Mouse (Mus musculus): Measurements from ENCODE around the gene Evx2. TPM values are rescaled to one million over a fixed set of nuclear protein-coding genes. Genes with fewer than 3 reads are reported as not detected.

The Evx2 gene
- 1.3 and 1.4 TPM in 2 replicates for polyA plus RNA-seq (2014; fragmentation: Nextera tagmentation; extraction: Ambion mirVana)

GRCm38 (mm10) chr2:74659507-74660005, at the start of gene Evx2:
Gene Evx2 (minus strand): TSS chr2:74659557.
- Histone ChIP-seq H3K27ac (peak within 1 kb of the TSS; percentile 76), H3K36me3 (replicated peaks; ENCODE audit: control insufficient read depth, insufficient read depth) (no peaks in the 10 kb centered on the region), H3K27me3 (ENCODE audit: control insufficient read depth, insufficient read depth, low read length) (peaks cover 94% of the 10 kb centered on the region), H3K9ac (peak within 1 kb of the TSS; percentile 54), H3K9me3 (ENCODE audit: control insufficient read depth, low read length) (no peaks in the 10 kb centered on the region), H3K4me3 (replicated peaks; ENCODE audit: low read length) (peak within 1 kb of the TSS; percentile 33), H3K4me1 (replicated peaks; ENCODE audit: control insufficient read depth, insufficient read depth, low read length) (peaks cover 5% of the 10 kb centered on the region; the same call in 1 of the 2 replicates), H3K4me2 (replicated peaks) (peak within 1 kb of the TSS; percentile 28)
- 1% methylated on average over 28 of the region's 28 CpGs for WGBS
- DNase-seq (ENCODE audit: low spot score) (no peak), ATAC-seq (ENCODE audit: low FRiP score) (no peak)

DNA sequence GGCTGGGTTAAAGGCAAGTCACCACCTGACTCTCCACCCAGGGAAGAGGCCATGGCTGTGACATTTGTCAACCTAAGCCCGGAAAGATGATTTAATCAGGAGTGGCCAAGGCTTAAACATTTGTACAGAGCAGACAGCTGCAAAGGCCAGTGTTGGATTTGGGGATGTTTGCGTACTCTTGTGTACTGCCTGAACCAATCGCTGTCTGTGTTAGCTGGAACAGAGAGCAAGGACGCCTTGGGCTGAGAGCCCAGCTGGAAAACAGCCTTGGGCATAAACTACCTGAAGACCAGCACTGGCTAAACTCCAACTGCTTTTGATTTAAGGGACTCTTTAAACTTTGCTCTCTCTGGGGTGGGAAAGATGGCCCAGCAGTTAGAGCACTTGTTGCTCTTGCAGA, 49.3 kb upstream of the Evx2 start:
- ATAC-seq (ENCODE audit: low FRiP score) (no peak), DNase-seq (ENCODE audit: low spot score) (no peak)
- Histone ChIP-seq H3K4me2 (replicated peaks) (no peak overlapping the region), H3K9me3 (ENCODE audit: control insufficient read depth, low read length) (no peaks in the 10 kb centered on the region), H3K9ac (no peak overlapping the region), H3K4me3 (replicated peaks; ENCODE audit: low read length) (no peak overlapping the region), H3K27ac (no peak overlapping the region), H3K36me3 (replicated peaks; ENCODE audit: control insufficient read depth, insufficient read depth) (no peaks in the 10 kb centered on the region), H3K4me1 (replicated peaks; ENCODE audit: control insufficient read depth, insufficient read depth, low read length) (no peaks in the 10 kb centered on the region; the same call in 1 of the 2 replicates), H3K27me3 (ENCODE audit: control insufficient read depth, insufficient read depth, low read length) (peaks cover 89% of the 10 kb centered on the region)
- 6% methylated on average over 4 of the region's 4 CpGs for WGBS

DNA sequence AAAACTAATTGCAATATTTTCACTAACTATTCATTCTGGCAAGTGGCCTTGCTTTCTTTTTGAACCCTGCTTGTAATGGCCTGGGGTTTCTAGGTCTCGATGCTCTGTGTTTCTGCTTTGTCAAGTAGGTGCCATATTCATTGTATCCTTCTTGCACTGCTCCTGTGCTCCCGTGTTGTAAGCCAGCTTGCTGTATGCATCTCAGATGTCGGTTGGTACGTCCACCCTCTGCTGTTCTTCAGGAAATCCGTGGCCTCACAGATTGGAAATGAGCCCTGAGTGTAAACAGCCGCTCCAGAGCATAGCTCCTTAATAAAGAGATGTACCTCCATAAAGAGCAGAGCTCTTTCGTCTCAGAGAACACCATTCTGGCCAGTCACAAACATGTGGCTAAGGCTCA, 48.2 kb upstream of the Evx2 start:
- Histone ChIP-seq H3K27me3 (ENCODE audit: control insufficient read depth, insufficient read depth, low read length) (peaks cover 89% of the 10 kb centered on the region), H3K4me3 (replicated peaks; ENCODE audit: low read length) (no peak overlapping the region), H3K4me2 (replicated peaks) (no peak overlapping the region), H3K36me3 (replicated peaks; ENCODE audit: control insufficient read depth, insufficient read depth) (no peaks in the 10 kb centered on the region), H3K9ac (no peak overlapping the region), H3K4me1 (replicated peaks; ENCODE audit: control insufficient read depth, insufficient read depth, low read length) (no peaks in the 10 kb centered on the region; the same call in 1 of the 2 replicates), H3K27ac (no peak overlapping the region), H3K9me3 (ENCODE audit: control insufficient read depth, low read length) (no peaks in the 10 kb centered on the region)
- ATAC-seq (ENCODE audit: low FRiP score) = no peak
- WGBS = 7% methylated on average over 7 of the region's 7 CpGs
- DNase-seq (ENCODE audit: low spot score) = no peak

- Histone ChIP-seq H3K36me3 (replicated peaks; ENCODE audit: control insufficient read depth, insufficient read depth) (no peaks in the 10 kb centered on the region), H3K27me3 (ENCODE audit: control insufficient read depth, insufficient read depth, low read length) (peaks cover 89% of the 10 kb centered on the region), H3K27ac (no peak overlapping the region), H3K9ac (no peak overlapping the region), H3K4me2 (replicated peaks) (no peak overlapping the region), H3K4me1 (replicated peaks; ENCODE audit: control insufficient read depth, insufficient read depth, low read length) (no peaks in the 10 kb centered on the region), H3K4me3 (replicated peaks; ENCODE audit: low read length) (no peak overlapping the region), H3K9me3 (ENCODE audit: control insufficient read depth, low read length) (no peaks in the 10 kb centered on the region)
- WGBS = 1% methylated on average over 13 of the region's 13 CpGs
- DNase-seq (ENCODE audit: low spot score) = no peak
- ATAC-seq (ENCODE audit: low FRiP score) = no peak
These were observed 47.1 kb upstream of the Evx2 start for GRCm38 (mm10) chr2:74706393-74706960.

GRCm38 (mm10) chr2:74705467-74706089, 46.2 kb upstream of the Evx2 start:
- Histone ChIP-seq H3K4me2 (replicated peaks) (peak overlapping the region; percentile 46), H3K9ac (no peak overlapping the region), H3K9me3 (ENCODE audit: control insufficient read depth, low read length) (no peaks in the 10 kb centered on the region), H3K4me3 (replicated peaks; ENCODE audit: low read length) (peak overlapping the region; percentile 29), H3K36me3 (replicated peaks; ENCODE audit: control insufficient read depth, insufficient read depth) (no peaks in the 10 kb centered on the region), H3K27me3 (ENCODE audit: control insufficient read depth, insufficient read depth, low read length) (peaks cover 92% of the 10 kb centered on the region), H3K27ac (no peak overlapping the region), H3K4me1 (replicated peaks; ENCODE audit: control insufficient read depth, insufficient read depth, low read length) (no peaks in the 10 kb centered on the region)
- ATAC-seq (ENCODE audit: low FRiP score) = no peak
- no peak for DNase-seq (ENCODE audit: low spot score)
- 0% methylated on average over 56 of the region's 85 CpGs for WGBS

DNA sequence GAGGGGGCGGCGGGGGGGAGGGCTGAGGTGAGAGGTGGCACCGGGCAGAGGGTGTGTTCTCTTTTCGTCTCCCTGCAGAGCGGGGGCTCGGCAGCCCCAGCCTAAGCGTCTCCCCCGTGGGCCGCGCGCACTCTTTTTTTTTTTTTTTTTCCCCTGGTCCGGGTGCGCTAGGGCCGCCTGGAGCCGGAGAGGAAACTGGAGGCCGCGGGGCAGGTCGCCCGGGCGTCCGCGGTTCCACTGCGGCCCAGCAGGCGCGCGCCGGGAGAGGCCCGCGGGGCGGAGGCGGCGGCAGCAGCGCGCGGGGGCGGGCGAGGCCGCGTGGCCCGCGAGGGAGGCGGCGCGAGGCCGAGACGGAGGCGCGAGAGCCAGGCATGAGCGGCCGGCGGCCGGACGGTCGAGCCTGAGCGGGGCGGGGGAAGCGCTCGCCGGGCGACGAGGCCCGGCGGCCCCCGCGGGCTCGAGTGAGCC, 45.7 kb upstream of the Evx2 start:
- DNase-seq (ENCODE audit: low spot score) (no peak), ATAC-seq (ENCODE audit: low FRiP score) (no peak)
- no peaks in the 10 kb centered on the region for H3K4me1 ChIP-seq (replicated peaks; ENCODE audit: control insufficient read depth, insufficient read depth, low read length)
- peak overlapping the region; percentile 8; the same call in 1 of the 2 replicates for H3K9ac ChIP-seq
- H3K27ac ChIP-seq = no peak overlapping the region
- under 1% methylated on average over 35 of the region's 66 CpGs for WGBS
- peak overlapping the region; percentile 46 for H3K4me2 ChIP-seq (replicated peaks)
- H3K36me3 ChIP-seq (replicated peaks; ENCODE audit: control insufficient read depth, insufficient read depth) = no peaks in the 10 kb centered on the region
- H3K9me3 ChIP-seq (ENCODE audit: control insufficient read depth, low read length) = no peaks in the 10 kb centered on the region
- peaks cover 92% of the 10 kb centered on the region for H3K27me3 ChIP-seq (ENCODE audit: control insufficient read depth, insufficient read depth, low read length)
- peak overlapping the region; percentile 29 for H3K4me3 ChIP-seq (replicated peaks; ENCODE audit: low read length)

DNA sequence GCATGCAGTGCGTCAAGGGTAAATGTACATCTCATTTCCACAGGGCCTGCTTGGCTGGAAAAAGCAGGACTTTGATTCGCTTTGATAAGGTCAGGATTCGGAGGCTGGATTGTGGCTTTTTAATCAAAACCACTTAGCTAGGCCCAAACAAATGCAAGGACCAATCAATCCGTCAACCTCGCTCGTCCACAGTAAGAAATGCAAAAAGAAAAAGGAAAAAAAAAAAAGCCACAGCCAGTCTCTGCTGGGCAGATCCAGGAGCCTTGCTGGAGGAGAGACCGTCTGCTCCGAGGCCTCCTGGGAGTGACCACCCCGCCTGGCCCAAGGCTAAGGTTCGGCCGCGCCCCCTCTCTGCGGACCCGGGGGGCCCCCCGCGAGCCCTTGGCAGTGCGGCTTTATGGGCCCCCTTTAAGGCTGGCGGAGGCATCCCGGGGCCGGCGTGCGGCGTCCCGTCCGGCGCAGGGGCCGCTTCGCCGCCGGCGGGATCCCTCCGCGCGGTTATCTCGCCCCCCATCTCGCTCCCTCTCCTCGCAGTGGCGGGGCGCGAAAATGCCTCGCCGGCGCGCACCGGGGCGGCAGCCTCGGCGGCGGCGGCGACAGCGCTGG, 45.1 kb upstream of the Evx2 start, which contains the start of gene Hoxd8:
Gene Hoxd8 (plus strand): TSS at position 223 of the 606 bp plus-strand sequence.
- Histone ChIP-seq H3K9ac (peak within 1 kb of the TSS; percentile 8; the same call in 1 of the 2 replicates), H3K9me3 (ENCODE audit: control insufficient read depth, low read length) (no peaks in the 10 kb centered on the region), H3K27ac (no peak within 1 kb of the TSS), H3K4me1 (replicated peaks; ENCODE audit: control insufficient read depth, insufficient read depth, low read length) (no peaks in the 10 kb centered on the region), H3K36me3 (replicated peaks; ENCODE audit: control insufficient read depth, insufficient read depth) (no peaks in the 10 kb centered on the region), H3K27me3 (ENCODE audit: control insufficient read depth, insufficient read depth, low read length) (peaks cover 92% of the 10 kb centered on the region), H3K4me3 (replicated peaks; ENCODE audit: low read length) (peak within 1 kb of the TSS; percentile 29), H3K4me2 (replicated peaks) (peak within 1 kb of the TSS; percentile 46)
- under 1% methylated on average over 39 of the region's 52 CpGs for WGBS
- ATAC-seq (ENCODE audit: low FRiP score) (no peak), DNase-seq (ENCODE audit: low spot score) (no peak)

GRCm38 (mm10) chr2:74703720-74704392, 44.5 kb upstream of the Evx2 start:
- no peaks in the 10 kb centered on the region for H3K9me3 ChIP-seq (ENCODE audit: control insufficient read depth, low read length)
- H3K27ac ChIP-seq = no peak overlapping the region
- no peaks in the 10 kb centered on the region for H3K36me3 ChIP-seq (replicated peaks; ENCODE audit: control insufficient read depth, insufficient read depth)
- peaks cover 85% of the 10 kb centered on the region for H3K27me3 ChIP-seq (ENCODE audit: control insufficient read depth, insufficient read depth, low read length)
- no peak for ATAC-seq (ENCODE audit: low FRiP score)
- no peak overlapping the region for H3K4me2 ChIP-seq (replicated peaks)
- WGBS = 2% methylated on average over 26 of the region's 26 CpGs
- H3K4me3 ChIP-seq (replicated peaks; ENCODE audit: low read length) = no peak overlapping the region
- no peaks in the 10 kb centered on the region for H3K4me1 ChIP-seq (replicated peaks; ENCODE audit: control insufficient read depth, insufficient read depth, low read length)
- H3K9ac ChIP-seq = no peak overlapping the region
- DNase-seq (ENCODE audit: low spot score) = no peak

- H3K9me3 ChIP-seq (ENCODE audit: control insufficient read depth, low read length) = no peaks in the 10 kb centered on the region
- H3K9ac ChIP-seq = no peak overlapping the region
- no peak overlapping the region for H3K4me3 ChIP-seq (replicated peaks; ENCODE audit: low read length)
- no peaks in the 10 kb centered on the region for H3K36me3 ChIP-seq (replicated peaks; ENCODE audit: control insufficient read depth, insufficient read depth)
- peaks cover 84% of the 10 kb centered on the region for H3K27me3 ChIP-seq (ENCODE audit: control insufficient read depth, insufficient read depth, low read length)
- no peak for DNase-seq (ENCODE audit: low spot score)
- H3K4me1 ChIP-seq (replicated peaks; ENCODE audit: control insufficient read depth, insufficient read depth, low read length) = no peaks in the 10 kb centered on the region
- H3K27ac ChIP-seq = no peak overlapping the region
- no peak overlapping the region for H3K4me2 ChIP-seq (replicated peaks)
- no peak for ATAC-seq (ENCODE audit: low FRiP score)
- WGBS = 5% methylated on average over 10 of the region's 10 CpGs
These were observed 44.0 kb upstream of the Evx2 start for GRCm38 (mm10) chr2:74703317-74703716.
